Mouse (Mus musculus) liver, adult 2 months (tissue): ENCODE measurements around the gene B830017H08Rik. TPM values are rescaled to one million over a fixed set of nuclear protein-coding genes. Genes with fewer than 3 reads are reported as not detected.

Experiments used
- DNase-seq: peaks from one replicate; pipeline ENCODE4 v3.0.0-alpha.2; 2011; ENCODE audit warnings: low read depth, low spot score; ENCODE audit errors: extremely low read depth
- H3K27ac ChIP-seq: fragments of 200-500 bp; replicated peaks from 2 replicates; pipeline ENCODE4 v1.5.1; 2012; ENCODE audit warnings: low read depth, mild to moderate bottlenecking, control low read depth, inconsistent platforms, low read length; ENCODE audit not compliant: insufficient read depth
- H3K27me3 ChIP-seq: fragments of 200-500 bp; 2 replicates; pipeline ENCODE4 v1.6.1; 2012; ENCODE audit warnings: mild to moderate bottlenecking, moderate library complexity, low read length, inconsistent platforms; ENCODE audit not compliant: control insufficient read depth, insufficient read depth
- H3K36me3 ChIP-seq: fragments of 200-500 bp; 2 replicates; pipeline ENCODE4 v1.6.1; 2012; ENCODE audit warnings: low read length, inconsistent platforms; ENCODE audit not compliant: control insufficient read depth, insufficient read depth
- H3K4me1 ChIP-seq: fragments of 200-500 bp; 2 replicates; pipeline ENCODE4 v1.6.1; 2011; ENCODE audit warnings: low read length; ENCODE audit not compliant: control insufficient read depth, insufficient read depth
- H3K4me3 ChIP-seq: fragments of 200-500 bp; 2 replicates; pipeline ENCODE4 v1.5.1; 2011; ENCODE audit warnings: low read depth, mild to moderate bottlenecking, control low read depth, low read length, moderate library complexity; ENCODE audit not compliant: insufficient read depth
- H3K79me2 ChIP-seq: fragments of 200-500 bp; 2 replicates; pipeline ENCODE4 v1.6.1; 2012; ENCODE audit warnings: inconsistent platforms, mild to moderate bottlenecking, low read length, moderate library complexity; ENCODE audit not compliant: control insufficient read depth, insufficient read depth
- H3K9ac ChIP-seq: fragments of 200-500 bp; 2 replicates; pipeline ENCODE4 v1.6.1; 2012; ENCODE audit warnings: low read depth, mild to moderate bottlenecking, control low read depth, inconsistent platforms, low read length
- CTCF ChIP-seq: fragments of 200-500 bp; IDR thresholded peaks from 2 replicates; pipeline ENCODE4 v1.5.1; 2011; ENCODE audit warnings: low read depth, low read length, control low read depth
- POLR2A ChIP-seq: fragments of 200-500 bp; IDR thresholded peaks from 2 replicates; pipeline ENCODE4 v1.6.1; 2011; ENCODE audit warnings: low read length, control low read depth; ENCODE audit not compliant: insufficient read depth; ENCODE audit errors: extremely low read depth
- WGBS: fragments of 180-500 bp; shearing (Covaris S2); methylation state at CpG from one replicate; pipeline ENCODE4 v1.1.7; 2018; 5-methylcytosine and 5-hydroxymethylcytosine counted together
- polyA plus RNA-seq: library from polyadenylated mRNA; depleted of rRNA; stranded (reverse); fragments of >200 nt; gene quantifications from 2 replicates; pipeline ENCODE4 v1.2.3, GENCODE M21; 2012
- total RNA-seq: library from RNA; depleted of rRNA; stranded (reverse); fragments of >200 nt; gene quantifications from 2 replicates; pipeline ENCODE4 v1.2.3, GENCODE M21; 2014

The B830017H08Rik gene
- total and polyA plus RNA-seq, 2 experiments = not detected

DNA sequence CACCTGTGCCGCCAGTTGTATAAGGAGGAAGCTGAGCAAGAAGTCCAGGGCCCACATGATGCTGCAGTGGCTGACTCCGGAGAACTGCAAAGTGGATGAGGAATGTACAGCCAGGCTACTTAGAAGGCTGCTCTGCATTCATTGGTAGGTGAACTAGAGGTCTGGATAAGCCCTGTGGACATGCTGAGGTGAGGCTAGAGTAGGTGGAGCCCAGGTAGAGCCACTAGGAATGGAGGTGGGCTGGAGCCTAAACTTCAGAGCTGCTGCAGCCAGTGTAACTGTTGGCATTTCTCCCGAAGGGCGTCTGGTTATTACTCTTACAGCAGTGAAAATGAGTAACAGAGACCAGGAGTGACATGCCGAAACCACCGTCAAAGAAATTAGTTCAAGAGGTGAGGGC, 5.1 kb downstream of the B830017H08Rik start, which contains the start of gene Car15:
Gene Car15 (minus strand): TSS at position 314 of the 400 bp plus-strand sequence.
- H3K27me3 ChIP-seq = peaks cover 14% of the 10 kb centered on the region
- no peaks in the 10 kb centered on the region for H3K4me1 ChIP-seq
- 68% methylated on average over 6 of the region's 6 CpGs for WGBS
- peaks cover 13% of the 10 kb centered on the region for H3K36me3 ChIP-seq
- H3K9ac ChIP-seq = no peak within 1 kb of the TSS
- H3K79me2 ChIP-seq = no peaks in the 10 kb centered on the region
- DNase-seq = no peak
- no peak within 1 kb of the TSS for H3K4me3 ChIP-seq
- TF ChIP-seq CTCF (no peak), POLR2A (no peak)
- no peak within 1 kb of the TSS for H3K27ac ChIP-seq

DNA sequence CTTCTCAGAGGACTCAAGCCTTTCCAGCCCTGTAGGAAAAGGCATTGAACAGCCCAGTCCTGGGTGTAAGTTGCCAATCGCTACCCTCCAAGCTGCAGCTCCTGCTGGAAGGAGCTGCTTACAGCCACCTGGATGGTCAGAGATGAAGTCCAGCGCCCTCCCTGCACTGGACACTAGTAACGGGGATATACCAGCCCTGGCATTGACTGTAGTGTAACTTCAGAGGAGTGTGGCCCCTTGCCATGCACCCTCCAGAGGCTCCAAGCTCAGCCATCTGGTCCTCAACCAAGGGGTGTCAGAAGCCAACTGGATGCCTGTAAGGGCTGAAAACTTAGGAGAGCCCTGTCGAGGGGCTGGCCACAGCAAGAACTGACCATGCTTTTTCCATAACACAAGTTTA, 7.1 kb downstream of the B830017H08Rik start:
- Histone ChIP-seq H3K27me3 (0 out of 2 replicates have a peak, but pooled peaks cover 2% of the 10 kb centered on the region), H3K4me1 (no peaks in the 10 kb centered on the region), H3K36me3 (peaks cover 18% of the 10 kb centered on the region), H3K9ac (no peak overlapping the region), H3K27ac (no peak overlapping the region), H3K79me2 (no peaks in the 10 kb centered on the region), H3K4me3 (no peak overlapping the region)
- no peak for DNase-seq
- 86% methylated on average over 4 of the region's 4 CpGs for WGBS
- no peak for TF ChIP-seq POLR2A
- no peak for TF ChIP-seq CTCF

- 98% methylated on average over 7 of the region's 7 CpGs for WGBS
- DNase-seq = no peak
- Histone ChIP-seq H3K4me3 (no peak overlapping the region), H3K27me3 (no peaks in the 10 kb centered on the region), H3K4me1 (no peaks in the 10 kb centered on the region), H3K9ac (no peak overlapping the region), H3K27ac (no peak overlapping the region), H3K79me2 (no peaks in the 10 kb centered on the region), H3K36me3 (peaks cover 34% of the 10 kb centered on the region)
- TF ChIP-seq CTCF (no peak), POLR2A (no peak)
Measured at GRCm38 (mm10) chr16:17842437-17842836, 9.5 kb downstream of the B830017H08Rik start.

- Histone ChIP-seq H3K79me2 (no peaks in the 10 kb centered on the region), H3K36me3 (peaks cover 44% of the 10 kb centered on the region), H3K27me3 (no peaks in the 10 kb centered on the region), H3K9ac (no peak overlapping the region), H3K4me3 (no peak overlapping the region), H3K4me1 (no peaks in the 10 kb centered on the region), H3K27ac (no peak overlapping the region)
- TF ChIP-seq POLR2A (no peak), CTCF (no peak)
- 92% methylated on average over 10 of the region's 10 CpGs for WGBS
- DNase-seq = no peak
Measured at GRCm38 (mm10) chr16:17843701-17844365, 10.9 kb downstream of the B830017H08Rik start.

- Histone ChIP-seq H3K4me1 (no peaks in the 10 kb centered on the region), H3K27me3 (no peaks in the 10 kb centered on the region), H3K79me2 (no peaks in the 10 kb centered on the region), H3K4me3 (no peak overlapping the region), H3K9ac (no peak overlapping the region), H3K36me3 (peaks cover 49% of the 10 kb centered on the region), H3K27ac (no peak overlapping the region)
- DNase-seq = no peak
- TF ChIP-seq POLR2A = no peak
- no peak for TF ChIP-seq CTCF
- 84% methylated on average over 6 of the region's 6 CpGs for WGBS
Measured at GRCm38 (mm10) chr16:17848431-17848830, 15.5 kb downstream of the B830017H08Rik start.

GRCm38 (mm10) chr16:17848928-17849327, 16.0 kb downstream of the B830017H08Rik start:
- peak; percentile 43 for DNase-seq
- no peaks in the 10 kb centered on the region for H3K4me1 ChIP-seq
- H3K9ac ChIP-seq = no peak overlapping the region
- WGBS = 41% methylated on average over 1 of the region's 1 CpGs
- H3K27ac ChIP-seq = no peak overlapping the region
- TF ChIP-seq POLR2A (no peak), CTCF (peak; percentile 61)
- H3K36me3 ChIP-seq = peaks cover 50% of the 10 kb centered on the region
- no peak overlapping the region for H3K4me3 ChIP-seq
- no peaks in the 10 kb centered on the region for H3K79me2 ChIP-seq
- H3K27me3 ChIP-seq = no peaks in the 10 kb centered on the region
